Mouse (Mus musculus) layer of hippocampus, adult 9-11 months (tissue): ENCODE data around the gene Sorcs3.

Source experiments
- DNase-seq: peaks from one replicate; pipeline ENCODE4 v3.0.0; 2022

Sorcs3 gene

GRCm38 (mm10) chr19:48544294-48544693 lies 338.5 kb downstream of the Sorcs3 start:
- DNase-seq, result no peak

DNA sequence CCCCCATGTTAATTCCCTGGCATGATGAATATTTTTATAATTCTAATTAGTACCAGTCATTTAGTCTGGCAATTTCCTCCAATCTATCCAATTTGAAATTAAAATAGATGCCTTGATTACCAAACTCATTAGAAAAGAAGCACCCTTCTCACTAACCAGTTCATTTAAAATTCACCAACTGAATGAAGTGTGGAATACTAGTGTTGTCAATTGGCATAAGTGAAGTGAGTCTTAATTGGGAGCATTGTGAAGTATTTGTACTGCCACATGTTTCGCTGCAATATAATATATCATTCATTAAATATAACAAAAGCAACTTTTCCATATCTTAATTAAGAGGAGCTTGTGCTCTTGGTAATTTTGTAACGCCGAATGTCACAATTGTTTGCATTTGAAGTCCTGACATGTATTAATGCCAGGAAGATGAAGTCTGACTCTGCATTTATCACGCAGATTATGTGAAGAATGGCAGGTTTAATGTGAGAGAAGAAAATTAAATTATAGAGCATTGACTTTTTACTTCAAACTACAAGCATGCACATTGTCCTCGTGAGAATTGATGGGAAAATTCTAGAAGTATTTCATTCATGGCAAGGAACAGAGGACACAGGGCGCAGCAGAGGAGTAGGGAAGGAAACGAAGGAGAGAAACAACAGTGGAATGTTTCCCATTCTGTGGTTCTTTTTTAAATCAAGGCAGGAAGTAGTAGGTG lies 339.8 kb downstream of the Sorcs3 start:
- no peak for DNase-seq

DNA sequence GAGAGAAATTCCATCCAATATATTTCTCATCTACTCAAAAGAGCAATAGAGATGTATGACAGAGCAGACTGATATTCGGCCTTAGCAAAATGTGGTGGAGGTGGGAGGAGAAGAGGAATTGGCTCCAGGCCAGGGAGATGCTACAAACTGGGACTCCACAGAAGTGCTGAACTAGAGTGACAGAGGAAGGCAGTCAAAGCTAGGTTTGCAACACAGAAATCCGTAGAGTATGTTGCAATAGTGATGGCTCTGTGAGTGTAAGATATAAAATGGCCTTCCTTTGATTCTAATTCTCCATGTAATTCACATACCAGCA lies 340.3 kb downstream of the Sorcs3 start:
- DNase-seq, result peak; percentile 67

- no peak for DNase-seq
These were observed 342.5 kb downstream of the Sorcs3 start for GRCm38 (mm10) chr19:48548143-48548881.

- no peak for DNase-seq
These were observed 353.6 kb downstream of the Sorcs3 start for GRCm38 (mm10) chr19:48559432-48559831.

- no peak for DNase-seq
These were observed 369.9 kb downstream of the Sorcs3 start for GRCm38 (mm10) chr19:48575736-48576135.

GRCm38 (mm10) chr19:48577169-48577568 lies 371.3 kb downstream of the Sorcs3 start:
- DNase-seq, result no peak

- DNase-seq, result peak; percentile 69
These were observed 379.2 kb downstream of the Sorcs3 start for GRCm38 (mm10) chr19:48584938-48585560.

DNA sequence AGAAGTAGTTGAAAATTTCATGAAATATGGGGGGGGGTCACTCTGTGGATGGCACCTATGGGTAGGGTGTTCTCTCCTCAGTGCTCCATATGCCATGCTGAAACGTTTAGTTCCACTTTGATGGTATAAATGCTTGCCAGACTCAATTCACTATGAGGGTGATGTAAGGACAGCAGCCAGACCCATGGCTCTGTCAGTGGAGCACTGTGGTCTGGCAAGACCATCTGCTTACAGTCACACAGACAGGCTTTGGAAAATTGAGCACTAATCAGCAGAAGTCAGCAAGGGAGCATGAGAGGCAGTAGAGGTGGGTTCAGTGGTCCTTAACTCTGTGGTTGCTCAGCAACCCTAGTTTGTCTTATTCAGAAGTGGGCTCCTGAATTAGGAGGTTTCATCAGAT lies 411.1 kb downstream of the Sorcs3 start:
- DNase-seq, result no peak

GRCm38 (mm10) chr19:48630671-48631327 lies 425.0 kb downstream of the Sorcs3 start:
- no peak for DNase-seq

- no peak for DNase-seq
These were observed 436.7 kb downstream of the Sorcs3 start for GRCm38 (mm10) chr19:48642566-48642965.

- no peak for DNase-seq
These were observed 444.1 kb downstream of the Sorcs3 start for GRCm38 (mm10) chr19:48649941-48650340.

DNA sequence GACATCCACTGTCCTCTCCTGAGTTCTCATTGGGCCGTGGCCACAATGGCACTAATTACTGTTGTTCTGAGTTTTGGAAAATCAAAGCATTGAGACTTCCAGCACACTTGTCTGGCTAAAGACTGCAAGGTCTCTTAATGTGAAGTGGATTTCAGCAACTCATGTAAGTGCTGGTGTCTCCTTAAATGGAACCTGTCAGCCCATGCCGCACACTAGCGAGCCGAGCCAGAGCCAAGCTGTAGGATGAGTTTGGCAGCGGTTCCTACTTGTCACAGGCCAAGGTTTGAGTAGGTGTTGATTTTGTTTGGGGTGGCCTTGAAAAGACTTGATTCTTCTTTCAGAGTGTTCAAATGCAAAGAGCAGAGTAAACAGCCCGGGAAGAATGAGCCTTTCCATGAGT lies 445.8 kb downstream of the Sorcs3 start:
- peak; percentile 20 for DNase-seq

- no peak for DNase-seq
These were observed 454.4 kb downstream of the Sorcs3 start for GRCm38 (mm10) chr19:48660201-48660600.

DNA sequence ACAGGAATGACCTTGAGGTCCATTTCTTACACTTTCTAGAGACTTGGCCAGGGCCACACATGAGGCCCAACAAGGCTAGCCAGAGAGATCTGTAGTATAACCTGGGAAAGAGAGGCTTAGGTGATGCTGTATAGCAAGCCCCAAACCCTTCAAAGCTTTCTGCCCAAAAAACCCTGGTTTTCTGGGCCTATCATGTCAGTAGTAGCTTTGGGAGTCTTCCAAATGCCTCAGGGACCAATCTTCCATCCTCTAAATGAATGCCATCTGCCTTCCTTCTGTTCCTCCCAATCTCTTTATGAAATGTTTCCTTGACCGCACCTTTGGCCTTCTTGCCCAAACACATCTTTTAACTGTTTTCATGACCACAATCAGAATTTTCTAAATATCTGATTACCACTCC lies 474.1 kb downstream of the Sorcs3 start:
- no peak for DNase-seq

GRCm38 (mm10) chr19:48682485-48682884 lies 476.7 kb downstream of the Sorcs3 start:
- DNase-seq, result peak; percentile 14

- no peak for DNase-seq
These were observed 480.5 kb downstream of the Sorcs3 start for GRCm38 (mm10) chr19:48686369-48686768.

DNA sequence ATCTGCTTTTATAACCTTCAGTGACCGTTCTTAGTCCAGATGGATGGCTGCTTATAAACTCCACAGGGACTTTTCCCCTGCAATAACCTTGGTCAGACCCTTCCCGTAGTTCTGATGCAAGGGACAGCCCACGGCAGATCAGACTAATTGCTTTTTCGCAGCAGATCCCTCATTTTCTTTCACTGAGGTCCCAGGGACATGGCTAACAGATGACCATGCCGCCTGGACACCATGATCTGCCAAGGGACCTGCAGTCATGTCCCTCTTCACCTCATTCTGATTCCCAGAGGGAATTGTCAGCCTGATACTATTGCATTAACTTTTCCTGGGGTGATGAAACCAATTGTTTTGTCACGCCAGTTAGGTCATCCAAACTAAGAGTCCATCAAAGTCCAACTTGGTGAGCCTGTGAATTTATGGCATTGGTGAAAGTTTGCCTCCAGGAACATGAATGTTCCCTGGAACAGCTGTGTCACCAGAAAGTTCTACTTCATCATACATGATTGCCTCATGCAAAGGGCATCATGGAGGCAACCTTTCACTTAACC lies 494.4 kb downstream of the Sorcs3 start:
- DNase-seq, result no peak

- DNase-seq, result no peak
These were observed 497.9 kb downstream of the Sorcs3 start for GRCm38 (mm10) chr19:48703763-48704162.

DNA sequence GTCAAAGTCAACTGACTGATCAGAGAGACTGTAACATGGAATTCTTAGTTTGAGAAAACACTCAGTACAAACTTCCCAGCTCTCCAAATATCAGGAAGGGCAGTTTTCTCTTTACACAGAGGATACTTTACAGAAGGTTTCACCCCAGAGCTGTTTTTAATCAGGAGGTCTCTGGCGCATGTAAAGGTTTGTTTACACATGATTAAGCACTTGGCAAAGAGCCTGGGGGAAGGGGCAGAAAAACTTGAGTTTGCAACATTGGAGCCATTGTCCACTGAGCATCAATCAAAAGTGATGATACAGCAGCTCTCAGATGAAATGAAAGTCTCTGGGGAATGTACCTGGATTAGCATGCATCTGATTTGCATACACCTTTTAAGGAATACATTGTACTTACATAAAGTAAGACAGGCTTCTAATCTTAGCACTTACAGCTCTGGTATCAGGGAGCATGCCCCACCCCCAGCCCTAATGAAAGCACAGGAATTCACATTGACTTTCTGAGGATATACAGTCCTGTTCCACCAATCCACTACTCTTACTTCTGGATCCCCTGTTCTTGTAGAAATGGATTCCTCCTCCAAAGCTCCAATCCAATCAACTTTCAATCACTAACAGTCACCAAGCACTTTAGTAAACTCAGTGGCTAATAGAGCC lies 500.6 kb downstream of the Sorcs3 start:
- no peak for DNase-seq

- DNase-seq, result no peak
These were observed 501.1 kb downstream of the Sorcs3 start for GRCm38 (mm10) chr19:48706924-48707320.

DNA sequence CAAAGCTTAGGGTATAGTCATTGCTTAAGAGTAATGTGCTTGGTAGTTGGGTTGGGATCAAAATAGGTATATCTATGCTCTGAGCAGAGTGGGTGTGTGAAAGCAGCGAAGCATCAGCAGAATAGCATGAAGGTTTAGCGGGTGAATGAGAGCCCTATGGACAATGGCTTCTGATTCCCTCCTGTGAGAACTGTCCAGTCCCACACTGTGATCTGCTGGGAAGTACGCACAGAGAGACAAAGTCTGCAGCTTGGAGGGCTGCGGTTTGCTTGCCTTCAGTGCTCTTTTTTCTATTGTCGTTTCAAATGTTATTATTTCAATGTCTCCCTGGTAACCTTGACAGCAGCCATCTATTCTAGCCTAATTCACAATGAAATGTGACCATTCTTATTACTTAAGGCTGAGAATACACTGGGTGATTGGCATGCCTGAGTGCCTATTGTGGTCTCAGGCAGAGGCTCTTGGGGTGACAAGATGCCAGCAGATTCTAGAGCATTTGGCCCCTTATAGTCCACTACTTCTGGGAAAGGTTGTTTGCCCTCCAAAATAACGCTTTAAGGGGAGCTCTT lies 520.1 kb downstream of the Sorcs3 start:
- DNase-seq, result no peak
